Mouse (Mus musculus) cerebellum, adult 11 months (tissue): ENCODE data around the gene Thada.

Source experiments
- DNase-seq: peaks from one replicate; pipeline ENCODE4 v3.0.0; 2022

The Thada gene

GRCm38 (mm10) chr17:84156748-84157742 lies 309.0 kb downstream of the Thada start:
- DNase-seq = no peak

DNA sequence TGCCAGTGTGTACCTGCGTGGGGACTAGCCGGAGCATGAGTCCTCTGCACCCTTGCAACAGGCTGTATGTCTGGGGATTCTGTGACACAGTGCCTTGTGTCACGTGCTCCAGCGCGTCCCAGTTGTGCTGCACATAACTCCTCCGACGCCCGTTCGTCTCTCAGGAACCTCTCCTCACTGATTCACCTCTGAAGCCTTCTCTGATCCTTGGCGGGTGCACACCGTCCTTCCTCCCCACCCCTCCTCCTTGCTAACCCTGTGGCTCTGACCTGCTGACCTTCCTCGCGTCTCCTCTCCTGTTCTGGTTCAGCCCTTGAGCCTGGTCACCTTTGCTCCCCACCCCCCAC lies 309.8 kb downstream of the Thada start:
- no peak for DNase-seq

DNA sequence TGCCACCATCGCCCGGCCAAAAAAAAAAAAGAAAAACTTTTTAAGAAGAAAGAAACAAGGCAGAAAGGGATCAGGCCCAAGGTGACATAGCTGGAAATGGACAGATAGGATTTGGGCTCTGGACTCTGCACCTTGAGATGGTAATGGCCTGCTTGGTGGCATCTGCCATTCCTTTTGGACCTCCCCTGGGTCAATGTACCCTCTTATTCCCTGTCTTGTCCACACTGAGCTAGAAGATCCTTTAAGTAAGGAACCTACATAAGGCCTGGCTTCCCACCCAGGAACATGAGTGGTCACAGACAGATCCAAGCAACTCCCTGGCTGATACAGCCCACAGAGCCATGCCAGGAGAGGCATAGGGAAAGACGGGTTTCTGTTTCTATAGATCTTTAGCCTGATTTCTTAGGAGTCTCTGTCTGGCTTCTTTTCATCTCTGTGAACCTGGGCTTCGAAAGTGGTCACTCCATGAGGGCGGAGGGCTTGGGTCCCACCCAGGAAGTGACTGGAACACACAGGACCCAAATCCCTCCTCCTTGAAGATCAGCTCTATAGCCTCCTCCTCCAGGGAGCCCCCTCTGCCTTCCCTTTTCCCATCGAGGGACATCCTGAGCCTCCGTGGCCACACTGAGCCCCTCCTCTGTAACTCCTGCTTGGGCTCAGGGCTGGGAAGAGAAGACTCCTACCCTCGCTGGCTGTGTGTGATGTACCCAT lies 310.3 kb downstream of the Thada start:
- no peak for DNase-seq

DNA sequence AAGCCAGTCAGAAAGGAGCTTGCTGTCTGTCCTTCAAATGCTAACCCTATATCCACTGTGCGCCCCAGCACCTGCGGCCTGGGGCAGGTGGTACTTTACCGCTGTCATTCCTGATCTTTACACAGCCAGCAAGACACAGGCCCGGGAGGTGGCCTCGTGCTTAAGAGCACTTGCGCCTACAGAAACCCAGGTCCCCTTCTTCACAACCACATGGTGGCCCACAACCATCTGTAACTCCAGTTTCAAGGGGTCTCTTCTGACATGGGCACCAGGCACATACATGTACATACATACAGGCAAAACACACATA lies 311.0 kb downstream of the Thada start:
- DNase-seq = no peak

GRCm38 (mm10) chr17:84154302-84155028 lies 311.5 kb downstream of the Thada start:
- DNase-seq = no peak

DNA sequence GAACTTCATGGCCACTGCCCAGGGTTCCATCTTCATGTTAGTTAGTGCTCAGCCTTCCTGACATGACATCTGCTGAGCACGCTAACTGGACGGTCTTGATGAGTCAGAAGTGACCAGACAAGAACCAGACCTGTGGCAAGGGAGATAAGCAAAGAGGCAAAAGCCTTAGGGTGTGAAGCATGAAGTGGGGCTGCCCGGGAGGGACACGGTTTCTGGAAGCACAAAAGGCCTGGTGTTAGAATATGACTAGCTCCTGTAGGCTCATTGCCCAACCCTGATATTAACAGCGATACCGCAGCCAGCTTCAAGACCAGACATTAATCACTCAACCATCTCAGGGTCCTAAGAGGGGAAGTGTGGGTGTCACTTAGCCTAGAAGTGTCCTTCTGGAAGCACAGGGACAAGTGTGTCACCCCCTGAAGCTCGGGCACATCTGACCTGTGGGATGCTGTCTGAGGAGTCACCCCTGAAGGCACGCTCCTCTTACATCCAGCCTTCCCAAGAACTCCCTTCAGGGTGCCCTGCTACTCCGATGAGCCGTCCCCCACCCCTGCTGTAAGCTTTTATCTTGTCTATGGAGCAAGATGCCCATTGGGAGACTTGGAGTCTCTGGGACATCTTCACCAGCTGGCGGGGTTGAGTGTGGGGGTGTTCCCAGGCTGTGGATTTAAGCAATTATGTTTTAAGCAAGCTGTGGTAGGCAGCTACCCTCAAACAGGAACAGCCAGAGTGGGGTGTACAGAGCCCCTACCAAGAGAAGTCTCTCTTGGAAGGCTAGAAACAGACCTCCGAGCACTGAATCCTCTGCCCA lies 312.8 kb downstream of the Thada start:
- no peak for DNase-seq

GRCm38 (mm10) chr17:84152206-84152975 lies 313.6 kb downstream of the Thada start:
- DNase-seq = no peak

- DNase-seq = no peak
These were observed 314.7 kb downstream of the Thada start for GRCm38 (mm10) chr17:84151306-84151705.

- DNase-seq = no peak
These were observed 315.7 kb downstream of the Thada start for GRCm38 (mm10) chr17:84150291-84150690.

DNA sequence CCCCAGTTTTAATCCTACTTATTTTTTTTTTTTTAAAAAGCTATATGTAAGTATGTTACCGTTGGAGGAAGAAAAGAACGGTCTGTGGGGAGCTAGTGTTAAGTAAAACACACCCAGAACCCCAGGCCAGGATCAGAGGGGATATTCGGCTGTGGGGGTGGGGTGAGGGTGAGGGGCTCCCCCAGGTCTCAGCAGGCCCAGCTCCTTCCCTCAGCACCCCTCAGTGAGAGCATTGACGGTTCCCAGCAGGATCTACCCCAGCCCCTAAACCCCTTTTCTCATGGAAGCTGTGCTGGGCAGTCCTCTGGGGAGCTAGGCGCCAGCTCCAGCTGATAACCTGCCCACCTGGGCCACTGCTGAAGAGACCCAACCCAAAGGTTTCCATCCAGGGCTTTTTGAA lies 316.4 kb downstream of the Thada start:
- no peak for DNase-seq

DNA sequence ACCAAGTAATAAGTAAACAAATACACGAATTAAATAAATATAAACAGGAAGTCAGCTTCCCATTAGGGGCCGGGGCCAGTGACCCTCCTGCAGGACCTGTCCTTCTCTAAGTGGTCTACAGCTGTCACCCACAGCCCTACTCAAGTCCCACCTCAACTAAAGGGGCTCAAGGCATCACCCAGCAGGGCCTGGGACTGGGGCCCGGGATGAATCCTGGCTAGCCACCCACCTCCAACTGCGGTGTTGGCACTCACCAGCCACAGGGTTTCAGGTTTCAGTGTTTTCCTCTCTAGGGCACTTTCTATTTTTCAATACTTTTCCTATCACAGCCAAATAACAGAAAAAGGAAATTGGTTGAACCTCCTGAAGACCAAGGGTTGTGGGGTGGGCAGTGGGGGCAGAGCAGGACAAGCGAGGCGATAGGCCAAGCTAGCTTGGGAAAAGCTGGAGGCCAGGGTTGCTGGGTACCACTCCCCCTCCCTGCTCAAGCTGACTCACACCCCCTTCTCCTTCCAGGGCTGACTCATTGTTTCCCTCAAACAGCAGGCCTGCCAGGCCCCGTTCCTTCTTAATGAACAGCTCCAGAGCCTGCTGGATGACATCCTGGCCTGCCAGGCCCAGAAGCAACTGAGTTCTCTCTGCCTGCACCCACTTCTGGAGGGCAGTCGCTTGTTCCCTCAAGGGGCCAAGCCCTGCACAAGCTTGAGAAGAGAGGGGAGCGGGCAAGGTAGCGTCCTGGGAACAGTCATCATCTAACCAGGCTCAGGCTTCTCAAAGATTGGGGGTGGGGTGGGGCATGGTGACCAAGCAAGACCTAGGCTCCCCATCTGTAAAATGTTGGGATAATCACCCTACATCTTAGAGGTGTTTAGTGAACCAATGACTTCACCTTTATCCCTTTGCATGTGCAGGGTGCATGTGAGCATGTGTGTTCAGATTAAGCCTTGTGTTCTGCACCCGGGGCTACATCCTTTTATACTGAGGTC lies 317.2 kb downstream of the Thada start:
- peak; percentile 56 for DNase-seq

DNA sequence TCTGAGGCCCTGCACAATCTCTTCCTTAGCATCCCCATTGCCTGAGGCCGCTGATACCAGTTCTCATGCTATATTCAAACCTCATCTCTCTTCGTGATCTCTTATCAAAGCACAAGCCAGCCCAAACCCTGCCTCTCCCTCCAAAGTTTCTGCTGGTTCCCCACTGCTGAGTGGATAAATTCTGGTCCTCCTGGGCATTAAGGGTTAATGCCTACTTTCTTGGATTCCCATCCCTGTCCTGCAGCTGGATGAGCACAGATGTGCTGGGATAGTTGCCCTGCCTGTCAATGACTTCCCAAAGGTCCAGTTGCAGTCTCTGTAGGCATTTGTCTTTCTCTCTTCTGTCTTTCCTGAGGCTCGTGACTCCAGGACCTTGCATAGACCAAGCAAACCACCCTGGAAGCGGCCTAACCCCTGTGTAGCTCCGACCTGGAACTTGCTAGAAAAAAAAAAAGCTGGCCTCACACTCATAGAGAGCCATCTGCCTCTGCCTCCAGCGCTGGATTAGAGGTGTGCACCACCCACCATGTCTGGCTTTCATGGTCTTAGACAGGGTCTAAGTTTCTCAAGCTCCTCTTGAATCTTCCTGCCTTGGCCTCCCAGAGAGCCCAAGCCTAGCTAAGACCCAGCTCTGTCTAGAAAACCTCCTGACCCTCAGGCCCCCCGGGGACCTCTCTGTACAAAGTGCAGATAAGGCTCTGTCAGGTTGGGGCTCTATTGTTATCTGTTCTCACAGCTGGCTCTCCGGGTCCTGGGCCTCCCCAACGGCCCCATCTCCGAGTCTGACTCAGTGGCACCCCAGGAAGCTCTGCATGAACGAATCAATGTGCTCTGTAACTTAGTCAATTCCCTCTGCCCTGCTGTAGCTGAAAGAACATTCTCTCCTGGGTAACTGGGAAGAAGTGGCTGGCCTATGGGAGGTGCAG lies 318.6 kb downstream of the Thada start:
- no peak for DNase-seq

DNA sequence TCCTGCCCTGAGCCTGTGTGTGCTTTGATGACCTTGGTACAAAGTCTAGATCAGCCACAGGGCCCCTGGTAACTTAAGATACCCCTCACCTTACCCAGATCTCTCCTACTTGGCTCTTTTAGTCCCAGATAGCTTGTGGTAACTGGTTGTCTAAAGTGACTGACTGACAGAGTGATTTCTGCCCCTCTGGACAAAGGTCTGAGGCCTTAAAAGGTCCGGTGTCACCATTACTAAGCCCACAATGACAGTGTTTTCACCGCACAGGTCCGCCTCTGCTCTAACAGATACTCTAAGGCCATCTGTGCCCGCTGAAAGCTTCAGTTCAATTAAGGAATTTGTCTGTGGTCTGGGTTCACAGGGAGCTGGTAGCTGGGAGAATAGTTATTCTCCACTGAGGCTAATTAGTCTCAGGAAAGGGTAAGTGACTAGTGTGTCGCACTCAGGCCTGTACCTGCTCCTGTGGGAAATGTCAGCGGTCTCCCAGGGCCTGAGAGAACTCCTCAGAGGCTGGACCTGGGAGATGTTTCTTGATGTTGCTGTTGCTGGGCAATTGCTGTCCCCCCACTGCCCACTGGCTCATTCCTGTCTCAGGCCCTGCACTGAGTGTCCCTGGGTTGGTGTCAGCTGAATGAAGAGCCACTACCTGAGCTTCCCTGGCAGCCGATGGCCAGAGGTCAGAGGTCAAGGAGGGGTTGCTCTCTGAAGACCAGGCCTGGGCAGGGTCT lies 319.4 kb downstream of the Thada start:
- DNase-seq = no peak

DNA sequence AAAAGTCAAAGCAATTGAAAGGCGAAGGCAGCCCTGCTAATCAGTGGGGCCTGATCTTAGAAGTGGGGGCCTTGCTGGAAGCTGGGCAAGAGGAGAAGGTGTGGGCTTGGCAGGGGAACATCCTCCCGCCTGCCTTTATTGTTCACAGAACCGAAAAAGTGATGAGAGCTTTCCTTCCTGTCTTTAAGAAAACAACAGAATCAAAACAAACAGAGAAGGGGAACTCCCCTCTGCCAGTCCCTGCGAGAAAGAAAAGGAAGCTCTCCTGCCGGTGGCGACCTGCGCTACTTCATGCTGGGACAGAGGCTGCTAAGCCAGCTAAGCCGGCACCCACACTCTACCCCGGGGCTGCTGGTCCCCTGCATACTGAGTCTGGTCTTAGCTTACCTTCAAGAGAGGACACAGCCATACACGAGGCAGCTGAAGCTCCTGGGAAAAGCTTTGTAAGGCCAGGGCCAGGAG lies 320.1 kb downstream of the Thada start:
- DNase-seq = no peak

GRCm38 (mm10) chr17:84144762-84145599 lies 321.0 kb downstream of the Thada start:
- no peak for DNase-seq

GRCm38 (mm10) chr17:84144130-84144529 lies 321.9 kb downstream of the Thada start:
- DNase-seq = no peak

- DNase-seq = no peak
These were observed 322.7 kb downstream of the Thada start for GRCm38 (mm10) chr17:84143219-84143844.
